23 mouse cellular contexts compared by ENCODE assay signal in the genomic region with DNA sequence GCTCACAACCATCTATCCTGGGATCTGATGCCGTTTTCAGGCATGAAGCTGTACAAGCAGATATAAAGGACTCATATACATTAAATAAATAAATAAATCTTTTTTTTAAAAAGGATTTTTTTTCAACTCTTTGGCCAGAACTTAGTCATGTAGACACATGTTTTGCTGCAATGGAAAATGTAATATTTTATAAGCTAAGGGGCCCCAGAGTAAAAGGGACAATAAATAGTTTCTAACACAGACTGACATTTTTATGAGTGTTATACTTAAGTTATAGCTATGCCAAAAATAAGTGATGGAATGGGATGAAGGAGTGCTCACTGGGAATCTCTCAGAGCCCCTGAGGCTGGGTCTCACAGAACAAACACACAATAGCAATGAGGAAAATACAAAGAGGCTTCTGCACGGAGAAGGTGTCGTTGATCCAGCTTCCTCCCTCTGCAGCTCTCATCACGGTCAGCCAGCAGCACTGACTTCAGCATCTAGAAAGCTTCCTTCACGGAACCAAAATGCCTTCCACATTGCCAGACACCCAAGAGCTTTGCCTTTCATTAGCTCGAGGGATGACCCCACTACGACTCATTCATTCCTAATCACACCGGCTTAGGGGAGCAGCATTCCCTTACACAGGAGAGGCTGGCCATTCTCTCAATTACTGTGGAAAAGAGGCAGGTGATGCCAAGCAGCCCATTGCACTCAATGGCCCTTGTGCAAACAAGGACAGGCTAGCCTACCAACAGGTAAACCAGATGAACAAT. TPM values are rescaled to one million over a fixed set of nuclear protein-coding genes. Genes with fewer than 3 reads are reported as not detected.
DNase-seq lines count a peak whose midpoint lies in the region; ATAC-seq and TF ChIP-seq lines count a peak whose summit lies in the region.
"Had no signal": no experiment of that assay in that cellular context is flagged by ENCODE, and none has a peak within 500 bp of the region (broad histone marks: within the 10 kb centered on the region; RNA-seq: fewer than 3 reads in every experiment).

No protein-coding gene starts in this region.

- no peak overlapping the region for H3K4me2 ChIP-seq in midbrain, embryonic 11.5 days
- no peak overlapping the region for H3K4me2 ChIP-seq in midbrain, embryonic 14.5 days (ENCODE audit: low read length)
- H3K4me2 ChIP-seq: embryonic facial prominence, embryonic 13.5 days; embryonic facial prominence, embryonic 15.5 days; forebrain, embryonic 12.5 days had no signal

- no peaks in the 10 kb centered on the region for H3K9me3 ChIP-seq in midbrain, embryonic 11.5 days (ENCODE audit: control insufficient read depth, low read length)
- H3K9me3 ChIP-seq in midbrain, embryonic 14.5 days (ENCODE audit: control insufficient read depth, low read length), result no peaks in the 10 kb centered on the region
- H3K9me3 ChIP-seq: embryonic facial prominence, embryonic 13.5 days; embryonic facial prominence, embryonic 15.5 days; forebrain, embryonic 10.5 days; forebrain, embryonic 12.5 days had no signal

- ATAC-seq in midbrain, embryonic 11.5 days (ENCODE audit: low FRiP score), result no peak
- ATAC-seq in midbrain, embryonic 14.5 days (ENCODE audit: low FRiP score, low TSS enrichment), result no peak
- ATAC-seq: forebrain, embryonic 14.5 days; forebrain, embryonic 16.5 days had no signal

- no peak overlapping the region for H3K9ac ChIP-seq in midbrain, embryonic 11.5 days (ENCODE audit: low read length)
- H3K9ac ChIP-seq in midbrain, embryonic 14.5 days (replicated peaks; ENCODE audit: low read length), result no peak overlapping the region
- H3K9ac ChIP-seq: embryonic facial prominence, embryonic 13.5 days; embryonic facial prominence, embryonic 15.5 days; forebrain, embryonic 12.5 days had no signal

- H3K4me3 ChIP-seq in midbrain, embryonic 11.5 days (ENCODE audit: low read depth, low read length), result no peak overlapping the region
- no peak overlapping the region for H3K4me3 ChIP-seq in midbrain, embryonic 14.5 days (replicated peaks; ENCODE audit: low read depth, low read length)
- H3K4me3 ChIP-seq in C2C12 (ENCODE audit: insufficient read depth, poor library complexity, severe bottlenecking), result no peak overlapping the region
- H3K4me3 ChIP-seq: embryonic facial prominence, embryonic 13.5 days; embryonic facial prominence, embryonic 15.5 days; erythroblast, embryonic 14.5 days; forebrain, embryonic 10.5 days; forebrain, embryonic 12.5 days had no signal

- TF ChIP-seq CTCF in C2C12 (IDR thresholded peaks at IDR 0.05; ENCODE audit: control insufficient read depth, insufficient read depth, insufficient read length), result no peak

- peaks cover 13% of the 10 kb centered on the region for H3K79me3 ChIP-seq in C2C12 (ENCODE audit: low read depth)

- H3K4me1 ChIP-seq in midbrain, embryonic 11.5 days (ENCODE audit: control insufficient read depth, insufficient read depth, low read length), result peaks cover 9% of the 10 kb centered on the region
- peaks cover 13% of the 10 kb centered on the region for H3K4me1 ChIP-seq in midbrain, embryonic 14.5 days (ENCODE audit: control insufficient read depth, insufficient read depth, low read length)

- H3K36me3 ChIP-seq in midbrain, embryonic 11.5 days (ENCODE audit: control insufficient read depth, insufficient read depth, low read length), result no peaks in the 10 kb centered on the region
- H3K36me3 ChIP-seq in midbrain, embryonic 14.5 days (ENCODE audit: control insufficient read depth, insufficient read depth, low read length), result no peaks in the 10 kb centered on the region
- no peaks in the 10 kb centered on the region for H3K36me3 ChIP-seq in C2C12 (ENCODE audit: control insufficient read depth, insufficient read depth)
- H3K36me3 ChIP-seq: embryonic facial prominence, embryonic 13.5 days; embryonic facial prominence, embryonic 15.5 days; forebrain, embryonic 10.5 days; forebrain, embryonic 12.5 days had no signal

- DNase-seq in midbrain, embryonic 11.5 days (ENCODE audit: low spot score, missing footprints), result peak; percentile 62
- DNase-seq in midbrain, embryonic 14.5 days, result no peak
- peak; percentile 60 for DNase-seq in NIH3T3 (ENCODE audit: low read depth)
- DNase-seq in adrenal gland, postnatal 36 days, result no peak
- DNase-seq in adrenal gland, adult 8-10 months, result no peak
- DNase-seq: adrenal gland, adult 2 months; adrenal gland, postnatal 14 days; B cell, adult 2 months; cerebellum, adult 11 months; cerebellum, adult 18-20 months; cerebellum, adult 8-10 months; cerebellum, adult 9-11 months; cerebellum, postnatal 14 days; cerebellum, postnatal 36 days; embryo, embryonic 11 days had no signal

- no peaks in the 10 kb centered on the region; the same call in 1 of the 2 replicates for H3K27me3 ChIP-seq in midbrain, embryonic 11.5 days (ENCODE audit: control insufficient read depth, insufficient read depth, low read length)
- H3K27me3 ChIP-seq in midbrain, embryonic 14.5 days (ENCODE audit: control insufficient read depth, insufficient read depth, low read length), result peaks cover 5% of the 10 kb centered on the region; the same call in 1 of the 2 replicates
- H3K27me3 ChIP-seq in C2C12 (ENCODE audit: control insufficient read depth, insufficient read depth, insufficient read length), result no peaks in the 10 kb centered on the region
- H3K27me3 ChIP-seq: embryonic facial prominence, embryonic 13.5 days; embryonic facial prominence, embryonic 15.5 days had no signal

- 72% methylated on average over 8 of the region's 8 CpGs for WGBS in midbrain, embryonic 11.5 days
- WGBS in midbrain, embryonic 14.5 days, result 81% methylated on average over 8 of the region's 8 CpGs

- no peak overlapping the region for H3K27ac ChIP-seq in midbrain, embryonic 11.5 days (ENCODE audit: low read depth, low read length)
- no peak overlapping the region for H3K27ac ChIP-seq in midbrain, embryonic 14.5 days (replicated peaks; ENCODE audit: low read depth, low read length)
- H3K27ac ChIP-seq: embryonic facial prominence, embryonic 13.5 days; embryonic facial prominence, embryonic 15.5 days; forebrain, embryonic 10.5 days; forebrain, embryonic 12.5 days had no signal

- no peak overlapping the region for H3ac ChIP-seq in C2C12 (ENCODE audit: control insufficient read depth, insufficient read length, low read depth)

- peaks cover 36% of the 10 kb centered on the region for H3K79me2 ChIP-seq in C2C12 (ENCODE audit: control insufficient read depth, insufficient read depth)

TF ChIP-seq in C2C12, 6 proteins besides CTCF, POLR2A, EP300 and RAD21:
- TF ChIP-seq MYOD1 (IDR thresholded peaks at IDR 0.05; ENCODE audit: control insufficient read depth, insufficient read length, low read depth) (no peak), FOSL1 (IDR thresholded peaks at IDR 0.05; ENCODE audit: insufficient read depth, low read length, poor library complexity, severe bottlenecking) (peak; percentile 4), CEBPB (IDR thresholded peaks at IDR 0.05; ENCODE audit: low read depth) (no peak)

RNA-seq across cellular contexts. Expression of a gene that starts 3.5 kb away (rescaled TPM):
- 11.5 and 12.1 TPM in 2 replicates for polyA plus RNA-seq in midbrain, embryonic 11.5 days (2014; fragmentation: Nextera tagmentation; extraction: Ambion mirVana)
- 2.2 and 3.0 TPM in 2 replicates for polyA plus RNA-seq in midbrain, embryonic 14.5 days (2014; fragmentation: Nextera tagmentation; extraction: Ambion mirVana)
- 17.6 TPM for polyA plus RNA-seq in C2C12 (2012; fragmentation: generic; extraction: Trizol)
- 10 to 100 TPM; 18.5 to 28.0 TPM for total RNA-seq in adrenal gland, postnatal 36 days (2021)
- total RNA-seq in adrenal gland, adult 8-10 months (2022), result 10 to 100 TPM; 14.7 to 37.5 (median 18.3) TPM

RNA-seq across cellular contexts. Expression of a gene that starts 28.0 kb away (rescaled TPM):
- 22.7 and 24.0 TPM in 2 replicates for polyA plus RNA-seq in midbrain, embryonic 11.5 days (2014; fragmentation: Nextera tagmentation; extraction: Ambion mirVana)
- 24.8 and 29.3 TPM in 2 replicates for polyA plus RNA-seq in midbrain, embryonic 14.5 days (2014; fragmentation: Nextera tagmentation; extraction: Ambion mirVana)
- polyA plus RNA-seq in C2C12 (2012; fragmentation: generic; extraction: Trizol), result 7.5 TPM
- 10 to 100 TPM; 15.8 to 20.7 TPM for total RNA-seq in adrenal gland, postnatal 36 days (2021)
- 10 to 100 TPM; 17.0 to 21.5 (median 19.6) TPM for total RNA-seq in adrenal gland, adult 8-10 months (2022)

Comparison
In these comparisons a context has a peak if more than half of its experiments do, and no peak if none do; other contexts are left out.
1. DNase-seq: peak in midbrain, embryonic 11.5 days (single experiment) and NIH3T3 (single experiment); none in midbrain, embryonic 14.5 days (single experiment), adrenal gland, postnatal 36 days (0 of 2) and adrenal gland, adult 8-10 months (single experiment).